Mouse (Mus musculus) olfactory bulb, adult 2 months (tissue): ENCODE results near the gene Gm4846.
"Not testable (repeated sequence)": the region's sequence is repeated elsewhere in the genome, so short reads cannot be mapped to it uniquely, and the experiment has no call there.

Source experiments
- CTCF ChIP-seq: fragments of 200-500 bp; IDR thresholded peaks from 2 replicates; pipeline ENCODE4 v1.5.1; 2012; ENCODE audit warnings: low read depth, mild to moderate bottlenecking, low read length, moderate library complexity; ENCODE audit not compliant: insufficient read depth
- POLR2A ChIP-seq: fragments of 200-500 bp; IDR thresholded peaks from 2 replicates; pipeline ENCODE4 v1.6.1; 2012; ENCODE audit warnings: mild to moderate bottlenecking, low read depth, low read length, moderate library complexity; ENCODE audit not compliant: insufficient read depth

GRCm38 (mm10) chr1:166519626-166520025 lies 22.2 kb upstream of the Gm4846 start:
- not testable (repeated sequence) for TF ChIP-seq CTCF, POLR2A
